Mouse (Mus musculus) CD4-positive, CD25-positive, alpha-beta regulatory T cell, adult 4 months (primary cell): Measurements from ENCODE around the gene Lyplal1. TPM values are rescaled to one million over a fixed set of nuclear protein-coding genes. Genes with fewer than 3 reads are reported as not detected.

Experiments used
- ATAC-seq: one replicate; pipeline ENCODE4 v1.8.0; 2017
- polyA plus RNA-seq, 2 experiments: library from polyadenylated mRNA; unstranded; fragments of 100-300 nt; shearing (Covaris generic); gene quantifications; one replicate each; pipeline ENCODE4 v1.2.1; 2017

The Lyplal1 gene
- polyA plus RNA-seq = not detected

DNA sequence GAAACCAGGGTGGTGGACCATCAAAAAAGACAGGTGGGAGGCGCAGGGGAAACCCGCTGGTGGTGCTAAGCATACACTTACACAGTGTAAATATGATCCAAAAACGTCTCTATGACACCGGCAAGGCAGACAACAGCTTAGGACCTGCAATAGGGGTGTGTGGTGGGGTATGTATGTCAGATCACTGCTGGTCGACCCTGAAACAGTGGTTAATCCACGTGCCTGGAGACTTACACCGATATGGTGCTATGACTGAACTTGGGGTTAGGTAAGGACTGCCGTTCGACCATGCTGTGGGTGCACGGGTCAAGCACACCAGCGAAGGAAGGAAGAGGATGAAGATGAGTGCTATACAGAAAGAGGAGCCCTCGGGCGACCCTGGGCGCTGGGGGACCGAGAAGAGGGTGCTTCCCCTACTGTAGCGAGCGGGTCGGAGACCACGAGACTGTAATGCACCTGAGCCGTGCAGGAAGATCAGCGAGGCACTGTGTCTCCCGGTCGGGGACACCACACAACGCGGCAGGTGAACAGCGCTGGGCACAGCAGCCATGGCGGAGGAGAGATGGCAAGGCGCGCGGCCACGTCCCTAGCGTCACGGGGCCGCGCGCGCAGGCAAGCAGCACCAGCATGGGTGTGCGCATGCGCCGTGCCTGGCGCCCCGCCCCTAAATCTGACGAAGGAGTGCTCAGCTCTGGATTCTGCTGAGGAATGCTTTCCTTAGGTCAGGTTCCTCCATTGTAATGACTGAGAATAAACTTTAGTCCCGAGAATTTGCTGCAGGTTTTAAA, at the start of gene Lyplal1:
Lyplal1 (minus strand) TSS at position 610 of the 788 bp plus-strand sequence.
- no peak for ATAC-seq

DNA sequence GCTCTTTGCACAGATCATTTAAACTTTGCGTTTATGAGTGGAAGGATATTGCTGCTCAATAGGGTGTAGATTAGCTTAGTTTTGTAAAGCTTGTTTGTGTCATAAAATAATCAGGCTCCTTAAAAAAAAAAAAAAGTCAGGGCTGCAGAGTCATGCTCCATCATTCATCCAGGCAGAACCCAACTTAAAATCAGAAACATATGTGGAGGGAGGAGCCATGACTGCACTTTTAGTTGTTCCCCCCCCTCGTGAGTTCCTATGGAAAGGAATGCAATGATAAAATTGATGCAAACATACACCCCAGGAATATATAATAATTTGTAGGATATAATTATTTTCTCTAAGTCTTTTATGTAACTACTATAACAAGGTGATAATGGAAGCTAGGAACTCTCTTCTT, 46.5 kb upstream of the Lyplal1 start:
- ATAC-seq = no peak

DNA sequence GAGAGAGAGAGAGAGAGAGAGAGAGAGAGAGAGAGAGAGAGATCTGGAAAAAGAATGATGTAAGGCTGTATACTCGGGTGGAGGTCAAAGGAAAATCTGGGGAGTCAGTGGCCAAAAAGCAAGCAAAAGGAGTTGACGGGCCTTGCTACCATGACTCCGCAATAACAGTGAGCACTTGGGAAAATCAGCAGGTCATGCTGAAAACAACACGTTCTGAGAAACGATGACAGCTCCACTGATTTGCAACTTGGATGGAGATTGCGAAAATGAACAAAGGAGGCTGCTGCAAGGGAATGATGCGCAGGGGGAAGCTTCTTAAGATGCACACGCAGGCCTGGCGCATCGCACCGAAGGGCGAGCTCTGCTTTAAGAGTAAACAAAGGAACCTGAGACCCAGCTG, 46.1 kb upstream of the Lyplal1 start:
- ATAC-seq = no peak

DNA sequence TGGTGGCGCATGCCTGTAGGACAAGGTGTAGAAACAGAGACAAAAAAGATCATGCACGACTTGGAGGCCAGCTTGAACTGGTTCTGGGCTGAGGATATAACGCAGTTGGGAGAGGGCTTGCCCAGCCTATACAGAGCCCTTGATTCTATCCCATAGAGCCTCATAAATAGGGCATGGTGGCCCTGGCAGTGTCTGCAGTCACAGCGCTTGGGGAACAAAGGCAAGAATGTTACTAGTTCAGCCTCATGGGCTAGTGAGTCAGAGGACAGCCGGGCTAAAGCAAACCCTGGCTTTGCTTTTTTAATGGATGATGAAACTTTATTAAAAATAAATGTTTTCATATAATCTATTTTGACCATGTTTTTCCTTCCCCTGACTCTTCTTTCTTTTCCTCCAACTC, 33.3 kb upstream of the Lyplal1 start:
- no peak for ATAC-seq

DNA sequence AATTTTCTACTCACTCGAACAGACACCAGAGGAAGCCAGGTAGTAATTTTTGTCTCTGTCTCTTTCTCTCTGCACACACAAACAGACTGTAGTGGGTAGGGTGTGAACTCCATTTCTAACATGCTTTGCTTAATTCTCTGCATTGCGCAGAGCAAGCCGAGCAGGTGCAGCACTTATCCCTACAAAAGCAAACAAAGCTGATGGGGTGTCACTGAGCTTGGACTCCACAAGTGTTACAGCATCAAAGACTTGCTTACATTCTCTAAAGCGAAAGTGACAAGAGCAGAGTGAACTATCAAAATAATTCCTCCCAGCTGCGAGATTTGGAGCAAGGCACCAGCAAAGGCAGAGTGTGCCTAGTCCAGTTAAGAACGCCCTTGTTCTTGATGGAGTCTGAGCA, 28.3 kb upstream of the Lyplal1 start:
- ATAC-seq = no peak

DNA sequence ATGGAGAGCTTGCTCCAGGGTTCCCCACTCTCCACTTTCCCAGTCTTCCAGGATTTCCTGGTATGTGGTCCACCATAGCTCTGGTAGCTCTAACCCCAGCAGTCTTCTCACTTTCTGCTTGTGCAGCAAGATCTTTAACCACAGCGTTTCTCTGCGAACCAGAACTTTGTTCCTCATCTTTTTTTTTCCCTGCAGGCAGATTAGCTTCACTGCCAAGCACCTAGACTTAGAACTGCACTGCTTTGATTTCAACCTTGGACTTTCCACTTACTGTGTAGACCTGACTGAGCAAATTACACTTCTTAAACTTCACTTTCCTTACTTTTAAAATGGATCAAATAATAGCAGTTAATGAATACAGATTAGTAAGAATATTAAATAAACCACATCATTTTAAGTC, 23.1 kb upstream of the Lyplal1 start:
- no peak for ATAC-seq

DNA sequence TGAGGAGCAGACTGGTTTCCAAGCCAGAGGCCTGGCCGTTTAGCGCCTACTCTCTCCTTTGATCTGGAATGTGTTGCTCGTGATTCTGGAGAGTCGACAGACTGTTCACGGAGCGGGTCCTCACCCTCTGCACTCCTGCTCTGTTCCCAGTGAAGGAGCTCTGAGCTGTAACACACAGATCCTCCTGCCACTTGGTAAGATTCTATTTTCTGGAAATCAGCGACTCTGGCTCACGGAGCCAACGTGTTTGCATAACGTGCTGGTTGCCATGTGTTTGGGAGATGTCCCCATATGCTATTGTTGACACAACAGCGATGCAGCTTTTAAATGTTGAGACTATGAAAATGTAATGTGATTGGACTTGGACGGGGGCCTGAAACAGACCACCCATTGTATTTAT, 20.8 kb upstream of the Lyplal1 start:
- no peak for ATAC-seq

DNA sequence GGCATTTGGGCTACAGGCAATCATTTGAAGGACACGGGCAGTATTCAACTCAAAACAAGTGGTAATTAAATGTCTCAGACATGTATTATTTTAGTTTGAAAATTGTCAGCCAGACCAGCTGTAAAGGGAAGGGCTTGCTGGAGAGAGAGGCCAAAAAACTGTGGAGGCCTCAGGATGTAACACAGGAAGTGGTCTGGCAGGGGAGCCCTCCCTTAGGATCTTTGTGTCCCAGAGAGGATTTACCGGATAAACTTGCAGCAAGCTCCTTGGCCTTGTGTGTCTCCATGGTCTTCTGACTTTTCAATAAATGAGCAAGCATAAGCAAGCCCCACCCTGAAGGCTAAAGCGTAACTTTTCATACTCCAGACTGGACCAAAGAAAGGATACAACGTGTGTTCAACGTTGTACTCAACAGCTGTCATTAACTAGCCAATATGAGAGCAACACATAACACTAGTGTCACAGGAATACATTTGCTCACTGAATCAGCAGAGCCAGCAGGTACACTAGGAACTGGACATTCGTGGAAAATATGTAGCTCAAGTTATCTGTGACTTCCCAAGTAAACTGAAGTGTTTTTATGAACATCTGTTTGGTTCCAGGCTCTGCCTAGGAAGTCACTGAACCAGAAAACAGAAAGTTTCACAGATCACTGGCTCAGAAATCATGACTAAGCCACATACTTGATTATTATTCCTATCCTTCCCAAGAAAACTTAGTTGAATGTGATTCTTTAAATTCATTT, 19.7 kb upstream of the Lyplal1 start:
- no peak for ATAC-seq

DNA sequence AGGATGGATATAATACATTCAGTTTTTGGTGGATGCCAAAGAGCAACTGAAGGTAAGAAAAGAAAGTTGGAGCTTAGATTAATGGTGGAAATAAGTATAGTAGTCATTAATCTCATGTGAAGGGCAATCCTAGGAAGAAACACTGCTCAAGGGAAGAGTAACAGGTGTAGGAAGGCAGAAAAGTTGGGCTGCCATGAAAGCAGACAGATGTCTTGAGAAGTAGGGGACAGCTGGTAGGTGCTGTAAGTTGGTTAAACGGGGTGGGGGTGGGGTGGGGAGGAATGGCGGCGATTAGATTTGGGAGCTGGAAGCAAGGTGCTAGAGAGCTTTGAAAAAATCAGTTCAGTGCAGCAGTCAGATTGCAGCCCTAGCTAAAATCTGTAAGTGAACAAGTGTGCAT, 14.4 kb upstream of the Lyplal1 start:
- no peak for ATAC-seq

DNA sequence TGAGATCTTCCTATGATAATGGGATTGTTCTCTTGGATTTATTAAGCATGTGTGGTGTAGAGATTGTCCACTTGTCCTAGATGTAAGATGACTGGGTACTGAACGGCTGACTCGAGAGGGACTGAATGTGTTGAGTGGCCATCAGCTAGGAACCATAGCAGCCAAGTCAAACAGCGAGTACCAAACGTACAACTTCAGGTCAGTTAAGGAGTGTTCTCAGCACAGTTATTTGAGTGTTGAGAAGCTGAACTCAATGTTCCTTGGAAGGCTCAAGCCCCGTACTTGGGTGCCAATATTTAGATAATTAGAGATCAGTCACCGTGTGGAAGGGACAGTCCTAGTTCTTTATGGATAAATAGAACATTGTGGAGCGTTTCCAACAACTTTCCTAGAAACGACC, 11.8 kb upstream of the Lyplal1 start:
- no peak for ATAC-seq

DNA sequence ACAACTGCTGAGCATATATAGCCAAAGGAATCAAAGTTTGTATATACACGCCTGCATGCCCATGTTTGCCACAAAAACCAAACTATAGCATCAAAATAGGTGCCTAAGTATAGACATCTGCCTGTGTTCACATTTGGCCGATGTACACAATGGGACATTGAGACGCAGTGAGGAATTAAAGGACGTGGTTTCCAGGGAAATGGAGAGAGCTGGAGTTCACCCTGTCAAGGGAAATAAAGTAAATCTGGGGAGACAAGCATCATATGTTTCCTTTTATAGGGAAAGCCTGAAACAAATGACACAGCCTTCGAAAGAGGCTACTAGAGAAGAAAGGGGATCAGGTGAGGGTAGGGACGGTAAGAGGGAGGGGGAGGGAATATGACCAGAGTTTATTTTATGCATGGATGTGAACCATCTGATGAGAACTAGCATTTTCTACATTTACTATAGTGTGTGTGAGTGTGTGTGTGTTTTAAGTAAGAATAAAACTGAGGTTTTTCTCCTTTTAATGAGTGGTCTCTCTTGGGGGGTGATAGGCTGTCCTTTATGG, 9.3 kb upstream of the Lyplal1 start:
- no peak for ATAC-seq

DNA sequence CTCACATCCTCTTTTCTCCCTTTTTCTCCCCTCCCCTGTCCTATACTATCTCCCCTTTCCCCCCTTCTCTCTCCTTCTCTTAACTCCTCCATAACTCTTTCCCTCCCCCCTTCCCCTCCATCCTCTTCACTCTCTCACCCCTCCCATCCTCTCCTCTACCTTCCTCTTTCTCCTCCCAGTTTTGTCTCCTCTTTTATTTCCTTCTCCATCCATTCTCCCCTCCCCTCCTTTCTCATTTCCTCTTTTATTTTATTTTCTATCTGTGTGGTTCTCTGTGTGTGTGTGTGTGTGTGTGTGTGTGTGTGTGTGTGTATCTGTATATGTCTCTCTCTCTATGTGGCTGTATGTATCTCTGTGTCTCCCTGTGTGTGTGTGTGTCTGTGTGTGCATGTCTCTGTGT, 6.6 kb upstream of the Lyplal1 start:
- ATAC-seq = no peak

DNA sequence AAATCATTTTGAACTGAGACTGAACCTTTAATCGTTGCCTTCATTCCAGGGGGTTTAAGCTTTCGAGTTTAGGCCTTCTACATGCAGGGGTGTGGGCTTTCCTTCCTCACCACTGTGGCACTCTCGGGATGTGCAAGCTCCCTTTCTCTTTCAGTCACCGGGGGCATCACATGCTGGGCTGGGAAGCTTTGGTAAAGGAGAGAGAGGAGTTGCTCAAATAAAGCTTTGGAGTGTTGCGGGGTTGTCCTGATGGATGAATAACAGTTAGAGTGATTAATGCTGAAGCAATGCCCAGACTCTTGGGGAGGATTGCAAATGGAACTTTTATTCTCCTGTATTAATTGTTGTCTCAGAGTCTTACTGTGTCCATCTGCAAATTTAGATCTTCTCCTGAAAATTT, 2.7 kb upstream of the Lyplal1 start:
- no peak for ATAC-seq

DNA sequence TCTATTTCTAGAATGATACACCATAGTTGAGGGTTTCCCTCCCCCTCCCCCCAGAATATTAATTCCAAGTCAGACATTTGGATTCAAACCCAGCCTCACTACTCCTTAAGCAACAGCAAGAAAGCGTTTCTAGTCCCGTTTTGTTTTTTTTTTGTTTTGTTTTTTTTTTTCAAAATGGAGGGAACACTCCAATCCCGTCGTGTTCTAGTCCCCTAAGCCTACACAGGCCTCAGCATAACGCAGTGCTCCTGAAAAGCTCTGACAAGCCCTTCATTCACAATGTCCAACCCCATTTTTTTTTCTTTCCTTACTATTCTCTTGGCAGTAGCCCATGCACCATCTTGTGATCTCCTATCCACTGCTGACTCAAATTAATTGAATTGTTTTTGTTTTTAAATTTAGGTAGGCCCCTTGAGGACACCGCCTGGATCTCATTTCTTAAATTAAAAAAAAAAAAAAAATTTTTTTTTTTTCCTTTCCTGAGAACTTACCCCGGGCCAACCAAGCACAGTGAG, 967 bp downstream of the Lyplal1 start:
- ATAC-seq = no peak

DNA sequence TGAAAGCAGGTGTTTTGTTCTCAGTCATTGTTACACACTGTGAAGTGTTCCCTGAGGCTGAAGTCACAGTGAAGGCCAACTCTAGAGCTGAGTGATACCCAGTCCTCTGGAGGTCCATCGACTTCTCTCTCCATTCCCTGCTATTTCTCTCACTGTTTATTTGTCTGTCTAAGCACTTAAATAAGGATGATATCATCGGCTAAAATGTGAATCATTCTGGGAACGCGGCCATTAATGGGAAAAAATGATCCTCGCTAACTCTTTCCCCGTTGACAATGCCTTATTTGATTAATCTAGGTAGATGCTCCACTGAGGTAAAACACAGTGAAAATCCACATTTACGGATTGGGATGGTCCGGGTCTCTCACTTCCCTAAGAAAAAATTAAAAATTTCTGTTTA, 14.8 kb downstream of the Lyplal1 start:
- ATAC-seq = no peak

DNA sequence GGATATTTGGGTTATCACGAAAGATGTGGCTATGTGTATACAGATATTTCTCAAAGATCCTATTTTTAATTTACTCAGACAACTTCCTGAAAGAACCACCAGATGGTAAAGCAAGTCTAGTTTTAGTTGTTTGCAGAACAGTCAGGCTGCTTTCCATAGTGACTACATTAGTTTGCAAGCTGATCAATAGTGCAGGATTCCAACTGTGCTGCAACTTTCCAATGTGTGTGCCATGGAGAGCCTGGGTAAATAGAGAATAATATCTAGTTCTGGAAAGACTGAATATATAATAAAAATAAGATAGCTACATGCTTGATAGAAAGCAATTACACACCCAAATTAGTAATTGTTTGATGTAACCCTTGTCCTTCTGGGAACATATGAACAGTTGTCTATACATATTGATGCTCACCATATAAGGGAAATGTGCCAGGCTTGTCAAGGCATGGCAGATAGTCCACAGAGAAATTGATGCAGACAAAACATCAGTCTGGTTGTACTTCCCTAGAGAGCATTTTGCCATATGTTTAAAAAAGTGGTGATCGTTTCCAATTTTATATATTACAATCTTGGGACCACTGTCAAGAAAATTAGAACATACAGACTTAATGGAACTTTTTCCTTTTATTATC, 50.7 kb downstream of the Lyplal1 start:
- no peak for ATAC-seq

DNA sequence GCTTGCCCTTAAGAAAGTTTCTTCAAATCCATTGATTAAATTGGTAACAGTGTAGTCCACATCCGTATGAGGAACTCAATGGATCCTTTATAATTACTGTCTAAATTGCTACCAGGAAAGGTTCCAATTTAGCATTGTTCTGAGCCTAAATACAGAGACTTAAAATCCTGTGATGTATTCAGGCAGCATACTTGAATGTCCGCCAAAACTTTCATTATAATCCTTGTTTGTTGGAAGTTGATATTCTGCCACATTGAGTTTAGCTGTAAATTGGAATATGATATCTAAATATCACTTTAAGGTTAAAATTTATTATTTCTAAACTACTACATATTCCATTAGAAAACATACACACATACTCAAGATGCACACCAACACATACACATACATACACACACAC, 57.1 kb downstream of the Lyplal1 start:
- ATAC-seq = no peak

DNA sequence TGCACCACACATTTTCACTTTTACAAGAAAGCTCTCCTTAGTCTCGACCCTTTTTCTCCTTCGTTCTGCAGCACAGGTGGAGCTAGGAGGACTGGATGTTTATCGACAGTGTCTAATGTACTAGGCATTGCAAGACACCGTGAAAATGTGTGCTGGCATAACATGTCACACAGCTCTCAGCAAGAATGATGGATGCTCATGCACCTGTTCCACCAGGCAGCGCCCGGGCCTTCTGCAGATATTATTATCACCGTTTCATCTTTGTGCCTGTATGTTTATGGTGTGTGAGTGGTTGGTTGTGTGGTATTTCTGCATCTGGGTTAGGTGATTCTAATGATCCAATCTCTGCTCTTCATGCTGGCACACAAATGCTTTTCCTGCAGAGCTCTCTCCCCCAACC, 62.9 kb downstream of the Lyplal1 start:
- no peak for ATAC-seq

DNA sequence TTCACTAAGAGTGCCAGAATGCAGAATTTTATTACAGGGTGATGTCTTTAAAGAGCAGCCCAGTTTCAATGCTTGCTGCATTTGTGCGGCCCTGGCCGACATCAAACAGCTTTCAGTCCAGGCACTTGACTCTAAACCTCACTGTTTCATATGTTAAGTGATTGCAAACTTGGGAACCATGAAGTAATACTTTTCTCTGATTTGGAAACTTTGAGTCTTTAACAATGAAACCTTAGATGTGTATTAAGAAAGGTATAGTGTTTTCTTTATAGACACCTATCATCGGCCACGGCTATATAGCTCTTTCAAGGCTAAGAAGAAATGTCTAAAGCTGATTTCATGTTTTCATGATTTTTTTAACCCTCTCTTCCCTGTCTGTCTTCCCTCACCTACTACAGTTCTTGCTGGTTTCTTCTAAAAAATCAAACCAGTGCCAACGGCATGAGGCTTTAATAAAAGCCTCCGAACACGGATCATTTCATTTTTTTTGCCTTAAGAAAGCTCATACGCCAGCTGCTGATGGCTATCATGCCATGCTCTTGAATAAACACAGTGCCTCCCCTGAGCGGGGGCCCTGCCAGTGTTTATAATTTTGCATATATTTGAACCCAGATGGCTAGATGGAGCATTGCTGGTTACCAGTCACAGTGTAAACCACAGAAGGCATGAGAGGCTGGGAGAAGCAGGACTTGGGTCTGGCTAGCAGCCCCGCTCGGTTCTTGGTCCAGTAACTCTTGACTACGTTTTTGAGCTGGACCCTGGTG, 63.6 kb downstream of the Lyplal1 start:
- ATAC-seq = no peak

DNA sequence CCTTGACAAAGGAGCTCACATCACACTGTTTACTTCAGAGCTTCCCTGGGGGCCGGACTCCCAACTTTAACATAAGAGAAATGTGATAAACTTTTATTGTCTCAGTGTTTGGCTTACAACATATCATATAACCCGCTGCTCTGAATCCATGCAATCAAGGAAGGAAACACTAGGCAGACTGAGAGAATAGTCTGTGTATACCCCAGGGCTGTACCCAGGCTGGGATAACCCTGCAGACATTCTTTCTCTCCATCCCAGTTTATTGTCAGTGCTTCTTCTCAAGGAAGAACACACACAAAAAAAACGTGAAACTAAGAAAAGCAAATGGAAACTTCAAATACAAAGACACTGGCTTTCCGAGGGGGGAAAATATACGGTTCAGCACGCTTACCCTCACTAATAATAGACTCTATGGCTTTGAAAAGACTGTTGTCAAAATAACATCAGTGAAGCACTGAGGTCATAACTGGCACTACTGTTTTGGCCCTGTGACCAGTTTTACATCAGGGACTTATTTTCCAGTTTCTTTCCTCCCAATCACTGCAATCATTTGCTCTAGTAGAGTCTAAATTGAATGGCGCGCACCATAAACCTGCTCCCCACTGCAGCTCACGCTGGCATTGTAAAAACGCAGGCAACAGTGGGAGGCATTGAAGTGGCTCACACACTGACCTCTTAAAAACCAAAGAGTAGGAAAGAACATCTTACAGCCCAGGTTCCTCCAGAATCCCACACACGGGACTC, 73.2 kb downstream of the Lyplal1 start:
- no peak for ATAC-seq

DNA sequence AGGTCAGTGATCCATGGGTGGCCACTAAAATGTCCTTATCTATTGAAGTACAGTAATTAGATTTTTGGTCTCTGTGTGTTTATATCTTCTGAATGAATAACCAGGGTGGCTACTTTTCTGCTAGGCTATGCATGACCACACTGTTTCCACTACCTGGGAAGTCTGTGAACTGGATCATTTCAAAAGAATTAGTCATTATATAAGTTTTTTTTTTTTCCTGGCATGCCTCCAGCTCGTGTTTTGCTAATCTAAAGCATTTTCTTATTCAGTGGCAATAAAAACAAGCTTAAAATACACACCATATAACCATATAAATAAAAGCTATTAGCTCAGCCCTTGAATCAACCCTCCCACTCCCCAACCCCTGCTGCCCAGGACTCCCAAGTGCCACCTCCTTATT, 75.3 kb downstream of the Lyplal1 start:
- ATAC-seq = no peak
